Mouse (Mus musculus) induced T-regulatory cell, adult 2 months (primary cell): Measurements from ENCODE around the gene Tmem95.
"Not testable (repeated sequence)": the region's sequence is repeated elsewhere in the genome, so short reads cannot be mapped to it uniquely, and the experiment has no call there.

ENCODE experiments used
- DNase-seq: peaks from one replicate; pipeline ENCODE4 v3.0.0-alpha.2; 2012; ENCODE audit warnings: low read depth

The Tmem95 gene

GRCm38 (mm10) chr11:69880506-69880852 lies 2.7 kb upstream of the Tmem95 start:
- DNase-seq, result peak; percentile 88

- DNase-seq, result no peak
These were observed 1.9 kb upstream of the Tmem95 start for GRCm38 (mm10) chr11:69879711-69880110.

- no peak for DNase-seq
These were observed 1.1 kb upstream of the Tmem95 start for GRCm38 (mm10) chr11:69878952-69879351.

- DNase-seq, result no peak
These were observed 581 bp upstream of the Tmem95 start for GRCm38 (mm10) chr11:69878399-69878798.

GRCm38 (mm10) chr11:69876867-69877266 lies 951 bp downstream of the Tmem95 start:
- DNase-seq, result peak; percentile 94

GRCm38 (mm10) chr11:69876186-69876585 lies 1.6 kb downstream of the Tmem95 start:
- DNase-seq, result peak; percentile 73

GRCm38 (mm10) chr11:69872451-69872850 lies 5.4 kb downstream of the Tmem95 start:
- no peak for DNase-seq

- DNase-seq, result no peak
These were observed 6.0 kb downstream of the Tmem95 start for GRCm38 (mm10) chr11:69871822-69872221.

- no peak for DNase-seq
These were observed 7.3 kb downstream of the Tmem95 start for GRCm38 (mm10) chr11:69870289-69871069.

- no peak for DNase-seq
These were observed 10.5 kb downstream of the Tmem95 start for GRCm38 (mm10) chr11:69867335-69867734.

GRCm38 (mm10) chr11:69865561-69865960 lies 12.3 kb downstream of the Tmem95 start:
- DNase-seq, result no peak

- no peak for DNase-seq
These were observed 13.5 kb downstream of the Tmem95 start for GRCm38 (mm10) chr11:69864138-69864860.

GRCm38 (mm10) chr11:69863729-69864128 lies 14.1 kb downstream of the Tmem95 start:
- not testable (repeated sequence) for DNase-seq

GRCm38 (mm10) chr11:69858113-69858998 lies 19.5 kb downstream of the Tmem95 start, which contains the start of gene Tnk1:
Gene Tnk1 (minus strand): TSS chr11:69858730.
- no peak for DNase-seq

GRCm38 (mm10) chr11:69855347-69855746 lies 22.5 kb downstream of the Tmem95 start:
- DNase-seq, result peak; percentile 61

GRCm38 (mm10) chr11:69854680-69855079 lies 23.1 kb downstream of the Tmem95 start:
- DNase-seq, result no peak

GRCm38 (mm10) chr11:69853994-69854393 lies 23.8 kb downstream of the Tmem95 start:
- DNase-seq, result peak; percentile 40

GRCm38 (mm10) chr11:69850754-69851153 lies 27.1 kb downstream of the Tmem95 start:
- DNase-seq, result no peak

- DNase-seq, result no peak
These were observed 27.9 kb downstream of the Tmem95 start for GRCm38 (mm10) chr11:69849884-69850283.

- no peak for DNase-seq
These were observed 28.7 kb downstream of the Tmem95 start for GRCm38 (mm10) chr11:69849128-69849527.

- no peak for DNase-seq
These were observed 29.8 kb downstream of the Tmem95 start for GRCm38 (mm10) chr11:69848021-69848420.
